Mouse (Mus musculus): ENCODE measurements at regions not wholly inside any gene's neighbourhood (a gene's known extent, or its start where the extent isn't known, plus 50 kb on each side); places are given as distances from the start of the nearest gene placed in this dataset.

- TF ChIP-seq CTCF (IDR thresholded peaks at IDR 0.05; ENCODE audit: insufficient read depth, low read depth, low read length) (no peak), POLR2A (IDR thresholded peaks at IDR 0.05; ENCODE audit: insufficient read depth, low read depth, low read length) (no peak)
Observed at GRCm38 (mm10) chr17:48621676-48622075, 167.0 kb downstream of the Unc5cl start.
